In genomic region chr12:80323371-80324050, GRCm38 (mm10) we compare ENCODE assay signal across 13 mouse cellular contexts.
DNase-seq lines count a peak whose midpoint lies in the region; ATAC-seq and TF ChIP-seq lines count a peak whose summit lies in the region.
"Had no signal": no experiment of that assay in that cellular context is flagged by ENCODE, and none has a peak within 500 bp of the region (broad histone marks: within the 10 kb centered on the region; RNA-seq: fewer than 3 reads in every experiment).

No protein-coding gene starts in this region.

- TF ChIP-seq CTCF in intestine, postnatal 0 days (IDR thresholded peaks at IDR 0.05; ENCODE audit: low read depth), result peak; percentile 43; the same call in 1 of the 2 replicates

- H3K27ac ChIP-seq in embryonic facial prominence, embryonic 10.5 days (replicated peaks), result 0 out of 2 replicates have a peak overlapping the region, but pooled peaks have one; percentile 41
- no peak overlapping the region for H3K27ac ChIP-seq in intestine, postnatal 0 days (ENCODE audit: low read depth, low read length)
- H3K27ac ChIP-seq: left cerebral cortex, adult 2 months had no signal

- H3K27me3 ChIP-seq in embryonic facial prominence, embryonic 10.5 days (replicated peaks; ENCODE audit: low read depth, poor library complexity, severe bottlenecking), result no peaks in the 10 kb centered on the region
- H3K27me3 ChIP-seq in intestine, postnatal 0 days (replicated peaks; ENCODE audit: control insufficient read depth, insufficient read depth, low read length), result no peaks in the 10 kb centered on the region

- intact Hi-C loops in left cerebral cortex, postnatal 14 days (cut with DNase I), result no loop called here

- 58% methylated on average over 8 of the region's 8 CpGs for WGBS in embryonic facial prominence, embryonic 10.5 days
- WGBS in intestine, postnatal 0 days, result 61% methylated on average over 8 of the region's 8 CpGs

- no peak overlapping the region for H3K4me2 ChIP-seq in intestine, postnatal 0 days (replicated peaks; ENCODE audit: low read depth)

- H3K4me1 ChIP-seq in embryonic facial prominence, embryonic 10.5 days, result peaks cover 32% of the 10 kb centered on the region
- peaks cover 10% of the 10 kb centered on the region for H3K4me1 ChIP-seq in intestine, postnatal 0 days (replicated peaks; ENCODE audit: control insufficient read depth, insufficient read depth, low read length)

- H3K9ac ChIP-seq in intestine, postnatal 0 days (ENCODE audit: low read depth, low read length), result no peak overlapping the region

- no peaks in the 10 kb centered on the region for H3K36me3 ChIP-seq in embryonic facial prominence, embryonic 10.5 days (replicated peaks)
- no peaks in the 10 kb centered on the region for H3K36me3 ChIP-seq in intestine, postnatal 0 days (ENCODE audit: control insufficient read depth, insufficient read depth)

- peak; percentile 5; the same call in 1 of the 2 replicates for ATAC-seq in intestine, postnatal 0 days
- ATAC-seq: CD4-positive, CD25-positive, alpha-beta regulatory T cell, adult 4 months; midbrain, embryonic 16.5 days had no signal

- DNase-seq in kidney, adult 11 months, result peak; percentile 17
- no peak for DNase-seq in kidney, adult 18-20 months
- DNase-seq in ES-CJ7 (ENCODE audit: low read depth, low spot score), result peak; percentile 47
- no peak for DNase-seq in embryonic facial prominence, embryonic 10.5 days (ENCODE audit: low spot score)
- no peak for DNase-seq in right cerebral cortex, postnatal 36 days (ENCODE audit: low spot score in 2 of 2)
- no peak for DNase-seq in left cerebral cortex, postnatal 14 days (ENCODE audit: low spot score in 2 of 2)
- DNase-seq in cerebellum, postnatal 4 days (ENCODE audit: low spot score in 2 of 2), result no peak
- DNase-seq: cerebellum, adult 8-10 months; gastrocnemius, postnatal 14 days had no signal

- no peaks in the 10 kb centered on the region for H3K9me3 ChIP-seq in embryonic facial prominence, embryonic 10.5 days
- no peaks in the 10 kb centered on the region for H3K9me3 ChIP-seq in intestine, postnatal 0 days (ENCODE audit: control insufficient read depth)

- no peak overlapping the region for H3K4me3 ChIP-seq in embryonic facial prominence, embryonic 10.5 days
- H3K4me3 ChIP-seq in intestine, postnatal 0 days (ENCODE audit: low read depth, low read length), result no peak overlapping the region
- H3K4me3 ChIP-seq: left cerebral cortex, adult 2 months had no signal

Comparison
In these comparisons a context has a peak if more than half of its experiments do, and no peak if none do; other contexts are left out.
1. DNase-seq: peak in kidney, adult 11 months (single experiment) and ES-CJ7 (single experiment); none in kidney, adult 18-20 months (single experiment), embryonic facial prominence, embryonic 10.5 days (single experiment), right cerebral cortex, postnatal 36 days (0 of 2), left cerebral cortex, postnatal 14 days (0 of 2) and cerebellum, postnatal 4 days (0 of 2).